Mouse (Mus musculus): ENCODE data around the gene Crocc2.

- TF ChIP-seq CTCF (IDR thresholded peaks at IDR 0.05; ENCODE audit: low read depth) (no peak), EP300 (optimal IDR thresholded peaks at IDR 0.05) (no peak)
These were observed 7.2 kb upstream of the Crocc2 start for GRCm38 (mm10) chr1:93161350-93161749.

Measured in stomach, postnatal 0 days (tissue).